Mouse (Mus musculus) bone marrow, adult 2 months (tissue): Measurements from ENCODE around the gene Ptch1.

Experiments
- CTCF ChIP-seq: fragments of 200-500 bp; IDR thresholded peaks from 2 replicates; pipeline ENCODE4 v1.5.1; 2011; ENCODE audit warnings: low read length, control low read depth; ENCODE audit not compliant: control insufficient read depth, insufficient read depth
- POLR2A ChIP-seq: fragments of 200-500 bp; IDR thresholded peaks from 2 replicates; pipeline ENCODE4 v1.6.1; 2011; ENCODE audit warnings: low read depth, mild to moderate bottlenecking, control low read depth, low read length, borderline replicate concordance; ENCODE audit not compliant: control insufficient read depth

DNA sequence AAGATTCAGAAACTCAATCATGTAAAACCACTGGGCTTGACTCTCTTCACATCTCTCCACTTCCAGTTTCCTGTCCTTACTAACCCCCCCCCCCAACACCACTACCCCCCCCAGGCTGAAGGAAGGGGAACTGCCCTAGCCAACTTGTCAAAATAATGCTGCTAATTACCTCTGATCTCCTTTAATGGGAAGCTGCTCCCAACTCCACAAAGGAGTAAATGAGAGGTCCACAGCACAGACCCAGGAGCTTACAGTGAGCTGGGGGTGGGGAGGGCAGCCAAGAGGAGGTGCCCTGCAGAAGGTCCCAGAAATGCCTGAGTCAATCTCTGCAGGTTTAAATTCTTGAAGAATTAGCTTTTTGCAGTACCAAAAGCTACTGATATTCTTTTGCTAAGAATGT lies 2.9 kb downstream of the Ptch1 start:
- TF ChIP-seq CTCF (no peak), POLR2A (no peak)
